Mouse (Mus musculus): ENCODE results near the gene Ift74. TPM values are rescaled to one million over a fixed set of nuclear protein-coding genes. Genes with fewer than 3 reads are reported as not detected.
"Not testable (repeated sequence)": the region's sequence is repeated elsewhere in the genome, so short reads cannot be mapped to it uniquely, and the experiment has no call there.

Gene Ift74
- polyA plus RNA-seq, 1 experiment from 2014 or later, result 36.7 TPM

- 94% methylated on average over 2 of the region's 2 CpGs for WGBS
- H3K36me3 ChIP-seq, result peaks cover 22% of the 10 kb centered on the region
- no peak for DNase-seq (ENCODE audit: low spot score)
- H3K9me3 ChIP-seq, result no peaks in the 10 kb centered on the region
- no peaks in the 10 kb centered on the region for H3K4me1 ChIP-seq (replicated peaks)
- no peak overlapping the region for H3K27ac ChIP-seq
- no peak overlapping the region for H3K4me3 ChIP-seq
- H3K27me3 ChIP-seq (ENCODE audit: insufficient read depth, poor library complexity, severe bottlenecking), result no peaks in the 10 kb centered on the region
Observed at GRCm38 (mm10) chr4:94643141-94643540, 28.9 kb downstream of the Ift74 start.

- H3K4me1 ChIP-seq (replicated peaks), result no peaks in the 10 kb centered on the region
- no peak within 1 kb of the TSS for H3K4me3 ChIP-seq
- no peak within 1 kb of the TSS for H3K27ac ChIP-seq
- H3K36me3 ChIP-seq, result peaks cover 20% of the 10 kb centered on the region
- 88% methylated on average over 3 of the region's 3 CpGs for WGBS
- no peak for DNase-seq (ENCODE audit: low spot score)
- no peaks in the 10 kb centered on the region for H3K9me3 ChIP-seq
- H3K27me3 ChIP-seq (ENCODE audit: insufficient read depth, poor library complexity, severe bottlenecking), result no peaks in the 10 kb centered on the region
Observed at GRCm38 (mm10) chr4:94649920-94650319, 35.6 kb downstream of the Ift74 start, which contains the start of gene Lrrc19. TSS of gene Lrrc19 (minus strand) at chr4:94650144.

- not testable (repeated sequence) for H3K27me3 ChIP-seq (ENCODE audit: insufficient read depth, poor library complexity, severe bottlenecking); H3K27ac ChIP-seq; H3K4me1 ChIP-seq (replicated peaks); H3K9me3 ChIP-seq; H3K4me3 ChIP-seq; DNase-seq (ENCODE audit: low spot score)
- H3K36me3 ChIP-seq, result peaks cover 27% of the 10 kb centered on the region
- WGBS, result 91% methylated on average over 5 of the region's 5 CpGs
Observed at GRCm38 (mm10) chr4:94650426-94651175, 36.3 kb downstream of the Ift74 start.

- Histone ChIP-seq H3K4me3 (no peak overlapping the region), H3K4me1 (replicated peaks) (no peaks in the 10 kb centered on the region), H3K9me3 (no peaks in the 10 kb centered on the region), H3K36me3 (0 out of 2 replicates have a peak, but pooled peaks cover 6% of the 10 kb centered on the region), H3K27ac (no peak overlapping the region), H3K27me3 (ENCODE audit: insufficient read depth, poor library complexity, severe bottlenecking) (no peaks in the 10 kb centered on the region)
- WGBS, result 60% methylated on average over 1 of the region's 1 CpGs
- peak; percentile 3 for DNase-seq (ENCODE audit: low spot score)
Observed at GRCm38 (mm10) chr4:94669718-94670117, 55.4 kb downstream of the Ift74 start.

- no peak overlapping the region for H3K4me3 ChIP-seq
- no peaks in the 10 kb centered on the region for H3K9me3 ChIP-seq
- no peaks in the 10 kb centered on the region for H3K27me3 ChIP-seq (ENCODE audit: insufficient read depth, poor library complexity, severe bottlenecking)
- H3K4me1 ChIP-seq (replicated peaks), result no peaks in the 10 kb centered on the region
- 93% methylated on average over 2 of the region's 2 CpGs for whole genome bisulfite sequencing
- DNase-seq (ENCODE audit: low spot score), result no peak
- no peak overlapping the region for H3K27ac ChIP-seq
- peaks cover 48% of the 10 kb centered on the region for H3K36me3 ChIP-seq
Observed at GRCm38 (mm10) chr4:94680662-94681061, 66.4 kb downstream of the Ift74 start.

GRCm38 (mm10) chr4:94681181-94681580, 66.9 kb downstream of the Ift74 start:
- WGBS, result 92% methylated on average over 2 of the region's 2 CpGs
- no peaks in the 10 kb centered on the region for H3K9me3 ChIP-seq
- H3K27ac ChIP-seq, result no peak overlapping the region
- H3K4me3 ChIP-seq, result no peak overlapping the region
- peaks cover 53% of the 10 kb centered on the region for H3K36me3 ChIP-seq
- no peaks in the 10 kb centered on the region for H3K27me3 ChIP-seq (ENCODE audit: insufficient read depth, poor library complexity, severe bottlenecking)
- DNase-seq (ENCODE audit: low spot score), result no peak
- no peaks in the 10 kb centered on the region for H3K4me1 ChIP-seq (replicated peaks)

GRCm38 (mm10) chr4:94682029-94682428, 67.7 kb downstream of the Ift74 start:
- no peaks in the 10 kb centered on the region for H3K9me3 ChIP-seq
- H3K27me3 ChIP-seq (ENCODE audit: insufficient read depth, poor library complexity, severe bottlenecking), result no peaks in the 10 kb centered on the region
- H3K4me1 ChIP-seq (replicated peaks), result no peaks in the 10 kb centered on the region
- H3K27ac ChIP-seq, result no peak overlapping the region
- WGBS, result 82% methylated on average over 1 of the region's 1 CpGs
- DNase-seq (ENCODE audit: low spot score), result no peak
- H3K4me3 ChIP-seq, result no peak overlapping the region
- peaks cover 60% of the 10 kb centered on the region for H3K36me3 ChIP-seq

GRCm38 (mm10) chr4:94683305-94683704, 69.0 kb downstream of the Ift74 start:
- WGBS, result 86% methylated on average over 5 of the region's 5 CpGs
- Histone ChIP-seq H3K36me3 (peaks cover 73% of the 10 kb centered on the region), H3K4me1 (replicated peaks) (no peaks in the 10 kb centered on the region), H3K4me3 (no peak overlapping the region), H3K27ac (no peak overlapping the region), H3K27me3 (ENCODE audit: insufficient read depth, poor library complexity, severe bottlenecking) (no peaks in the 10 kb centered on the region), H3K9me3 (no peaks in the 10 kb centered on the region)
- no peak for DNase-seq (ENCODE audit: low spot score)

- not testable (repeated sequence) for H3K4me1 ChIP-seq (replicated peaks); DNase-seq (ENCODE audit: low spot score); H3K4me3 ChIP-seq; H3K9me3 ChIP-seq; H3K27me3 ChIP-seq (ENCODE audit: insufficient read depth, poor library complexity, severe bottlenecking); H3K27ac ChIP-seq
- H3K36me3 ChIP-seq, result peaks cover 51% of the 10 kb centered on the region
- WGBS, result 92% methylated on average over 2 of the region's 2 CpGs
Observed at GRCm38 (mm10) chr4:94689804-94690203, 75.5 kb downstream of the Ift74 start.

- H3K27ac ChIP-seq, result no peak overlapping the region
- no peak overlapping the region for H3K4me3 ChIP-seq
- DNase-seq (ENCODE audit: low spot score), result no peak
- H3K27me3 ChIP-seq (ENCODE audit: insufficient read depth, poor library complexity, severe bottlenecking), result no peaks in the 10 kb centered on the region
- H3K9me3 ChIP-seq, result no peaks in the 10 kb centered on the region
- H3K36me3 ChIP-seq, result peaks cover 44% of the 10 kb centered on the region
- 91% methylated on average over 4 of the region's 4 CpGs for WGBS
- H3K4me1 ChIP-seq (replicated peaks), result no peaks in the 10 kb centered on the region
Observed at GRCm38 (mm10) chr4:94691078-94691477, 76.8 kb downstream of the Ift74 start.

- Histone ChIP-seq H3K27me3 (ENCODE audit: insufficient read depth, poor library complexity, severe bottlenecking) (no peaks in the 10 kb centered on the region), H3K27ac (no peak overlapping the region), H3K4me1 (replicated peaks) (no peaks in the 10 kb centered on the region), H3K9me3 (no peaks in the 10 kb centered on the region), H3K4me3 (no peak overlapping the region), H3K36me3 (peaks cover 35% of the 10 kb centered on the region)
- no peak for DNase-seq (ENCODE audit: low spot score)
- 87% methylated on average over 2 of the region's 2 CpGs for WGBS
Observed at GRCm38 (mm10) chr4:94692175-94692574, 77.9 kb downstream of the Ift74 start.

- DNase-seq (ENCODE audit: low spot score), result no peak
- no peak overlapping the region for H3K27ac ChIP-seq
- no peaks in the 10 kb centered on the region for H3K27me3 ChIP-seq (ENCODE audit: insufficient read depth, poor library complexity, severe bottlenecking)
- no peaks in the 10 kb centered on the region for H3K9me3 ChIP-seq
- no peak overlapping the region for H3K4me3 ChIP-seq
- 87% methylated on average over 3 of the region's 3 CpGs for WGBS
- H3K4me1 ChIP-seq (replicated peaks), result no peaks in the 10 kb centered on the region
- peaks cover 15% of the 10 kb centered on the region for H3K36me3 ChIP-seq
Observed at GRCm38 (mm10) chr4:94696368-94696767, 82.1 kb downstream of the Ift74 start.

GRCm38 (mm10) chr4:94711002-94711401, 96.7 kb downstream of the Ift74 start:
- no peak overlapping the region for H3K4me3 ChIP-seq
- 97% methylated on average over 2 of the region's 2 CpGs for whole genome bisulfite sequencing
- H3K36me3 ChIP-seq, result no peaks in the 10 kb centered on the region
- H3K9me3 ChIP-seq, result no peaks in the 10 kb centered on the region
- H3K4me1 ChIP-seq (replicated peaks), result no peaks in the 10 kb centered on the region
- no peak overlapping the region for H3K27ac ChIP-seq
- no peak for DNase-seq (ENCODE audit: low spot score)
- H3K27me3 ChIP-seq (ENCODE audit: insufficient read depth, poor library complexity, severe bottlenecking), result no peaks in the 10 kb centered on the region

- 83% methylated on average over 4 of the region's 4 CpGs for WGBS
- no peaks in the 10 kb centered on the region for H3K9me3 ChIP-seq
Observed at GRCm38 (mm10) chr4:94711426-94711825, 97.1 kb downstream of the Ift74 start.

More at GRCm38 (mm10) chr4:94711426-94711825, 97.1 kb downstream of the Ift74 start:
- no peaks in the 10 kb centered on the region for H3K36me3 ChIP-seq
- no peak overlapping the region for H3K4me3 ChIP-seq
- no peaks in the 10 kb centered on the region for H3K4me1 ChIP-seq (replicated peaks)
- no peak for DNase-seq (ENCODE audit: low spot score)
- H3K27ac ChIP-seq, result no peak overlapping the region
- no peaks in the 10 kb centered on the region for H3K27me3 ChIP-seq (ENCODE audit: insufficient read depth, poor library complexity, severe bottlenecking)
